Mouse (Mus musculus): Measurements from ENCODE around the gene Slc7a8.

Slc7a8 gene

GRCm38 (mm10) chr14:54703207-54703606, 78.5 kb downstream of the Slc7a8 start:
- in situ Hi-C loops (cut with MboI, MseI), result no loop called here

- in situ Hi-C loops (cut with MboI, MseI), result no loop called here
Observed at GRCm38 (mm10) chr14:54701298-54701697, 80.4 kb downstream of the Slc7a8 start.

- in situ Hi-C loops (cut with MboI, MseI), result no loop called here
Observed at GRCm38 (mm10) chr14:54699586-54699985, 82.2 kb downstream of the Slc7a8 start.

DNA sequence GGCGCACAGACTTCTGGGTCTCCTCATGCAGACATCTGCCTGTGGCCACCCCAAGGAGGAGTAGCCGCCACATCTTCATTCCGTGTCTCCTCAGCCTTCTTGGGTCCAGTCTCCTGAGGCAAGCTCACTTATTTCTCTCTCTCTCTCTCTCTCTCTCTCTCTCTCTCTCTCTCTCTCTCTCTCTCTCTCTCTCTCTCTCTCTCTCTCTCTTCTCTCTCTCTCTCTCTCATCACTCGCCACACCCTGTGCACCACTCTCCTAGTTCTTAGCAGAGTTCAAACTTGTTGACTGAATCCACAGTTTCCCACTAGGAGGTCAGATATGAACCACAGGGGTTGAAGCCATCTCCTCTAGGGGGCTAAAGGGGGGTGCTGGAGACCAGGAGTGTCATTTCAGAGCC, 83.0 kb downstream of the Slc7a8 start, which contains the start of gene Gm29776:
TSS of gene Gm29776 (minus strand) at position 101 of the 400 bp plus-strand sequence.
- in situ Hi-C loops (cut with MboI, MseI), result no loop called here

DNA sequence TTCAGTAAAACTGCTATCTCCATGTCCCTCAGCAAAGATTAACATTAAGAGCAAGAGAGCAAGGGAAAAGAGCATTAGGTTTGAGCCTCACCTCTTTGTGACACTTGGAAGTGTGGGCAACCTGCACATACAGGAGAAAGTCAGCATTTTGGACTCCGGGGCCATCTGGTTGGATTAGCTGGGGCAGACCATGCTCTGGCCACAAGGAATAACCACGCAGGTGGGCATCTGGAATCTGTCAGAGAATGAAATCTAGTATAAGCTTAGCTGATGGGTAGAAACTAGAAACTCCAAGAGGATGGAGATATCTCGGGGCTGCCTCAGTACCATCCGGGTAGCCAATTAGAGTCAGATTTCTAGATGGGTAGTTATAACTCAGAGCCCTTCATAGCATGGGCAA, 85.0 kb downstream of the Slc7a8 start:
- in situ Hi-C loops (cut with MboI, MseI), result no loop called here

GRCm38 (mm10) chr14:54695042-54695441, 86.7 kb downstream of the Slc7a8 start:
- in situ Hi-C loops (cut with MboI, MseI), result no loop called here

- in situ Hi-C loops (cut with MboI, MseI), result no loop called here
Observed at GRCm38 (mm10) chr14:54687251-54687650, 94.5 kb downstream of the Slc7a8 start.

DNA sequence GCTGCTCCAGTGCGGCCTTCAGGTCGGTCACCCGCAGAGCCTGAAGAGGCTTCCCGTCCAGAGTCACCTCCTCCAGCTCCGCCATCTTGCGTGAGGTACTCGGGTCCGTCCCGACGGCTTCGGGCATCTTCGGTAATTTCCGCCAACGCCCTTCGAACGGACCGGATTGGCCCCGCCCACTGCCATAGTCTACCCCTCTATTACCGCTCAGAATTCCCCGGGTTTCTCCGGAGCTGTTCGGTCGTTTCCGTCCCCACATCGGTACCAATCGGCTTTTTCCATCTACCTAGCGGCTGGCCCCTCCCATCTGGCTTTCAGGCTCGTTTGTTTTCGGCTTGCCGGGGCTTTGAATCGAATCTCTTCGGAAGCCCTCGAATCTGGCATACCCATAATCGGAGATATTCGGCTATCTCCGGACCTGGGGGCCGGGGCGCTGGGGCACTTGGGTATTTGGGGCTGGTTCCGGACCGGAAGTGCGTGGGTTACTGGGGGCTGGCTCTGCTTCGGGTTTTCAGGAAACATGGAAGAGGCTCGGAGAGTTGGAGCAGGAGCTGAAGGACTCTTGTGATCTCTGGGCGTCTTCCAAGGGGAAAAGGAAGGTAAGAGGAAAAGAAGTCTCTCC, 95.1 kb downstream of the Slc7a8 start, which contains the start of gene Acin1:
TSS of gene Acin1 (minus strand) at position 410 of the 622 bp plus-strand sequence.
- in situ Hi-C loops (cut with MboI, MseI), result no loop called here

DNA sequence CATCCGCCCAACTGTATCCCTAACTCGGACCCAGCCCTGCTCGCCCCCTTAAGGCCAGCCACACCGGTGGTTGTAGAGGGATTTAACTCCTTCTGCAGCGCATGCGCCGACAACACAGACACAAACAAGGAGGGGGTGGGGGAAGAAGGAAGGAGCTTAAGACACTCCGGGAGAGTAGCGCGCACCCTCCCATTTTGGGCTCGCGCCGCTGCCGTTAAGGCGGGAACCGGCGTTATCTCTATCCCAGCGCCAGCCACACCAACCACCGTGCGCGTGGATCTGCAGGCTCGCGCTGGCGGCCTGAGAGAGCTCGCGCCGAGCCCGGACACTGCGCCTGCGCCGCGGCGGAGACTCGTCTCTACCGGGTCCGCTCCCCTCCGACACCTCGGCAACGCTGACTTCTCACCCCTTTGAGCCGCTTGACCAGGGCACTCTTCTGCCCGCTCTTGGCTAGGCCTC, 95.7 kb downstream of the Slc7a8 start, which contains the start of gene 1700123O20Rik:
TSS of gene 1700123O20Rik (plus strand) at position 154 of the 459 bp plus-strand sequence.
- in situ Hi-C loops (cut with MboI, MseI), result no loop called here

DNA sequence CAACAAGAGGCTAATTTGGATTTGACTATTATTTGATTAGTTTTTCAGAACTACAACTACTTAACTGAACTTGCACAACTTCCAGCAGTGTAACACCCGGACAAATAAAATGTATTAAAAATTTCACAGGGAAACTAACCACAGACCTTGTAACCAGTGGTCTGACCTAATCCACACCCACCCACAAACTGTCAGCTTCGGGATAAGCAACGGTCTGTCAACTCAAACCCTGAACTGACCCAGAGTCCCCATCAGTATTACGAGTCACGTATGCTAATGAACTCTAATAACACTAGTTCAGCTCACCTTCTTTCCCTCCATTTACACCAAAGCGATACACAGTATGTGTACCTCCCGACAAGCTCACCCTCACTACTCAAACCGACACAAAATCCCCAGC, 96.3 kb downstream of the Slc7a8 start:
- in situ Hi-C loops (cut with MboI, MseI), result no loop called here

GRCm38 (mm10) chr14:54682396-54682795, 99.3 kb downstream of the Slc7a8 start:
- in situ Hi-C loops (cut with MboI, MseI), result no loop called here

DNA sequence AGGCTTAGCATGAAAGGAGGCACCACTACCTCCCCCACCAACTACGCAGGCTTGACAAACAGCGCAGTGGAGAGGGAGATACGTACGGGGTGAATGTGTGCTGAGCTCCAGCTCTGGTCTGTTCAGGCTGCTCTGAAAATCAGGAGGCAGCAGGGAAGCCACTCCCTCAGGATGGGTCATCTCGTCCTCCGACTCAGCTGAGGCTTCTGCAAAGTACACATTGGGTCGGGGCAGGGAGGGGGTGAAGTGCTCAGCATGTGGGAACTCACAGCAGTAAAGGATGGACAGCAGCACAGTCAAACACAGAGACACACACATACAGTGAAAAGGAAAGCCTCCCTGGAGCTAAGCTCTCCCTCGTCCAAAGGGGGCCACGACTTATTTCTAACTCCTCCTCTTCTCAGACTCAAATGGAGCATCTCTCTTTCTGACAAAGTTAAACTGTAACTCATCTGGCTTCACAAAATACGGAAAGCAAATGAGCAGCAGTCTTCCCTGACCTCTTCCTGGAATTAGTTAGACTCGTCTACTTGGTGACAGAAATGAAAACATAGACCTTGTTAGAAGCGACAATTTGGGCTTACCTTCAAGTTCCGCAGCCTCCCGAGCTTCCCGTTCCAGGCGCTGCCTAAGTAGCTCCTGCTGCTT, 103.0 kb downstream of the Slc7a8 start:
- in situ Hi-C loops (cut with MboI, MseI), result no loop called here

- in situ Hi-C loops (cut with MboI, MseI), result no loop called here
Observed at GRCm38 (mm10) chr14:54676290-54676689, 105.5 kb downstream of the Slc7a8 start.

GRCm38 (mm10) chr14:54674317-54674716, 107.4 kb downstream of the Slc7a8 start:
- in situ Hi-C loops (cut with MboI, MseI), result no loop called here

Measured in T-helper 1 cell (primary cell).